ENCODE assay signal across 12 mouse cellular contexts in genomic region chr2:128095270-128095669, GRCm38 (mm10).
"Had no signal": no experiment of that assay in that cellular context is flagged by ENCODE, and none has a peak within 500 bp of the region (broad histone marks: within the 10 kb centered on the region; RNA-seq: fewer than 3 reads in every experiment).

No protein-coding gene starts in this region.

- H3K36me3 ChIP-seq: limb, embryonic 13.5 days; liver, embryonic 15.5 days; midbrain, embryonic 10.5 days had no signal

- H3K4me1 ChIP-seq: limb, embryonic 13.5 days; liver, embryonic 15.5 days had no signal

- H3K9me3 ChIP-seq: limb, embryonic 13.5 days; liver, embryonic 15.5 days; midbrain, embryonic 10.5 days had no signal

- H3K9ac ChIP-seq: limb, embryonic 13.5 days; liver, embryonic 15.5 days; lung, embryonic 14.5 days had no signal

- DNase-seq: left cerebral cortex, postnatal 4 days; lung, embryonic 14.5 days; lung, postnatal 10 days; lung, postnatal 4 days; midbrain, embryonic 14.5 days; thymus, postnatal 14 days had no signal

- H3K27me3 ChIP-seq: limb, embryonic 13.5 days; liver, embryonic 15.5 days had no signal

- H3K27ac ChIP-seq: limb, embryonic 13.5 days; liver, embryonic 15.5 days; midbrain, embryonic 10.5 days; stomach, postnatal 0 days had no signal

- H3K4me3 ChIP-seq: limb, embryonic 13.5 days; liver, embryonic 15.5 days; midbrain, embryonic 10.5 days; myocyte had no signal

- H3K4me2 ChIP-seq: limb, embryonic 13.5 days; liver, embryonic 11.5 days; liver, embryonic 15.5 days; lung, embryonic 14.5 days had no signal
